Mouse (Mus musculus) embryo, embryonic 11.5 days (tissue): Measurements from ENCODE around the gene Shc1.
A peak's percentile ranks its signal among the peaks of the same experiment; 100 is the strongest.
"Not testable (repeated sequence)": the region's sequence is repeated elsewhere in the genome, so short reads cannot be mapped to it uniquely, and the experiment has no call there.

ENCODE experiments used
- DNase-seq: peaks from one replicate; pipeline ENCODE4 v3.0.0-alpha.2; 2012; ENCODE audit warnings: low read depth, low spot score

The Shc1 gene

DNA sequence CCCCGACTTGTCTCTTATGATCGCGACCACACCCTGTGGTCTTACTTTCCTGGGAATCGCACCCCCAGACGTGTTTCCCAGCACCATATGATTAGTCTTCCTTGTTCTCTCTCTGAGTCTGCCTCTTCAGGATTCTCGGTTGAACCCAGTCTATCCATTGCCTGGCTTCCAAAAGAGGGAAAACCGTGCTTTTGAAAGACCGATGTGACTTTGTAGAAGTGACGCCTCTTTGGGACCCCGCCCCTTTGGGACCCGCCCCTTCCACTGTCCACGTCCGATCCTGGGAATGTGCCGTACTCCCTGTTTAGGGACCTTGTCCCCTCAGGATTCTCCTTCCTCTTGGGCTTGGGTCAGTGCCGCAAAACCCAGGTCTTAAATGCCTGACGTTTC is 613 bp downstream of the Shc1 start:
- DNase-seq: no peak

DNA sequence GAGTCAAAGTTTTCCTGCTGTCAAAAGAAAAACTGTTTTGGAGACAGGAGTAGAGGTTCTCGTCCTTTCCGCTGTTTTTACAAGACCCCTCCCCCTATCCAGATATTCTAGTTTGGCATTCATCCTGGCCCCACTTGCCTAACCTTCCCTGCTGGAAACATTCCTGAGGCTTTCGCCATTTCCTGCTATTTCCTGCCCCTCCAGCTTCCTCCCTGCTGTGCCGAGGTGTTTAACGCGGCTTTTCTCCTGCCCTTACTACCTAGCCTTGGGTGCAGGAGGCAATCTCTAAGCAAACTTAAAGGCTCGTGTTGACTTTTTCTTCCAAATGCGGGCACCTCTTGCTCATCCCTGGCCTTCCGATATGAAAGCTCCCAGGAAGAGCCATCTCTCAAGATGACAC is 1.3 kb downstream of the Shc1 start:
- no peak for DNase-seq

DNA sequence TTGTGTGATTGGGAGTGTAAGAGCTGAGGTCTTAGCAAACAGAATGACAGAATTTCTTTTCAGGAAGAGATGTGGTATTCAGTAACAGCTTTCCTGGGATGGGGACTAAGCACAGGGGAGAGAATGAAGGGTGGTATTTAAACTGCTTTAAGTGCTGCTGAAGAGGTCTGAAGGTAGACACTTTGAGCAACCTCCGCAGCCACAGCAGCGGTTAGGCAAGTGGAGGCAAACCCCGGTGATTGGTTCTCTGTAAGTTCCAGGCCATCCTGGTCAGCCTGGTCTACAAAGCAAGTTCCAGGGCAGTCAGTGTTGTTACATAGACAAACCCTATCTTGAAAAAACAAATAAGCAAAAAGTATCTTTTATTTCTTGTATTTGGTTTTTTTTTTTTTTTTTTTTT is 1.7 kb downstream of the Shc1 start:
- DNase-seq: no peak

DNA sequence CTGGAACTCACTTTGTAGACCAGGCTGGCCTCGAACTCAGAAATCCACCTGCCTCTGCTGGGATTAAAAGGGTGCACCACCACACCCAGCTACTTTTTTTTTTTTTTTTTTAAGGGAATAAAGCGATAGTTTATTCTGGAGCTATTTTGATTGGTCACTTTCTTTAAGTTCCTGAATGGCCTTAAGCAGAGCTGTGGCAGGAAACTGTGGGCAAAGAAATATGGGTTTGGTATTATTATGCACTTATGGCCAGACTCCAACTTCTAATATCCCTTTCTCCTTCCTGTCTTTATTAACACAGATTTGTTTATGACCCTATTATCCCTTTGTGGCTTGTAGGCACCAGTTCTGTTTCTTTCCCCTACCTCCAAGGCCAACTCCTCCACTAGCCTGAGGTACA is 2.2 kb downstream of the Shc1 start:
- no peak for DNase-seq

DNA sequence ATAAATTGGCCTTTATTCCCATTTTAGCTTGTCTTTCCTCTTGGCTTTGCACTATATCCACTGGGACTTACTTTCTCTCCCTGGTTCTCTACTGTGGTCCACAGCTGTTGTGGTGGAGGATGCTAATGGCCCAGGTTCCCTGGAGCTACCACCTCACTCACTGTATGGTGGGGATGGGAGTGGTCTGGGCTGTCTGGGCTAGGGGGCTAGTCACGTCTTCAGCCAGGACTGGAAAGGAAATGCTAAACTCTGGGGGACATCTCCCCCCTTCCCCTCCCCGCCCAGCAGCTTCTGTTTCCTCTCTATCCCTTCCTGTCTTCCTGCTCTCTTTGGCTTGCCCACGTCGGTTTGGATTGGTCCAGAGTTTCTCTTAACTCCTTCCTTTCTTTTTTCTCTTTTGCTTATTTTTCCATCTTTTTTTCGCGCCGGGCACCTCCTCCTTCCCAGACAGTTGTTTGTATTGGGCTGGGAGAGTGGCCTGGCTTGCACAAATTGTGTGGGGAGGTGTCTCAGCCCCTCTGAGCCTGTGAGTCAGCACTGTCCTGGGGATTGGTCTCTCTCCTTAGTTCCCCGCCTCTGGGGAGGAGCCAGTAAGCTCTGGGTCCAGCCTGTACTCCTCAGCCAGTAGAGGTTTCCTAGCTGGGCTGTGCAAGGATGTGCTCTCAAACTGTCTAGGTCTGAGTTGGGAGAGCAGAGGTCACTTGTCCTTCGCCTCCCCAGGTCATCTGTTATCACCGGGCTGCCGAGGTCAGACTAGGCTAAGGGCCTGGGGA is 2.9 kb downstream of the Shc1 start:
- DNase-seq: no peak

DNA sequence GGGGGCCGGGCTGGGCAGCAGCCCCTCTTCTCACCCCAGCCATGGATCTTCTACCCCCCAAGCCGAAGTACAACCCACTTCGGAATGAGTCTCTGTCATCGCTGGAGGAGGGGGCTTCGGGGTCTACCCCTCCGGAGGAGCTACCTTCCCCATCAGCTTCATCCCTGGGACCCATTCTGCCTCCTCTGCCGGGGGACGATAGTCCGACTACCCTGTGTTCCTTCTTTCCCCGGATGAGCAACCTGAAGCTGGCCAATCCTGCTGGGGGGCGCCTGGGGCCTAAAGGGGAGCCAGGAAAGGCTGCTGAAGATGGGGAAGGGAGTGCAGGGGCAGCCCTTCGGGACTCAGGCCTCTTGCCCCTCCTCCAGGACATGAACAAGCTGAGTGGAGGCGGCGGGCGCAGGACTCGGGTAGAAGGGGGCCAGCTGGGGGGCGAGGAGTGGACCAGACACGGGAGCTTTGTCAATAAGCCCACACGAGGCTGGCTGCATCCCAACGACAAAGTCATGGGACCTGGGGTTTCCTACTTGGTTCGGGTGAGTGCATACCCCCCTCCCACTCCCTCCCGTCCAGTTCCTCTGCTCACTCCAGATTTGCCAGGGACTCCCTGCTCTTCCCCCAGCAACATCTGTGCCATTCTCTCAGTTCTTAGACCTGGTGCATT is 3.7 kb downstream of the Shc1 start:
- no peak for DNase-seq

DNA sequence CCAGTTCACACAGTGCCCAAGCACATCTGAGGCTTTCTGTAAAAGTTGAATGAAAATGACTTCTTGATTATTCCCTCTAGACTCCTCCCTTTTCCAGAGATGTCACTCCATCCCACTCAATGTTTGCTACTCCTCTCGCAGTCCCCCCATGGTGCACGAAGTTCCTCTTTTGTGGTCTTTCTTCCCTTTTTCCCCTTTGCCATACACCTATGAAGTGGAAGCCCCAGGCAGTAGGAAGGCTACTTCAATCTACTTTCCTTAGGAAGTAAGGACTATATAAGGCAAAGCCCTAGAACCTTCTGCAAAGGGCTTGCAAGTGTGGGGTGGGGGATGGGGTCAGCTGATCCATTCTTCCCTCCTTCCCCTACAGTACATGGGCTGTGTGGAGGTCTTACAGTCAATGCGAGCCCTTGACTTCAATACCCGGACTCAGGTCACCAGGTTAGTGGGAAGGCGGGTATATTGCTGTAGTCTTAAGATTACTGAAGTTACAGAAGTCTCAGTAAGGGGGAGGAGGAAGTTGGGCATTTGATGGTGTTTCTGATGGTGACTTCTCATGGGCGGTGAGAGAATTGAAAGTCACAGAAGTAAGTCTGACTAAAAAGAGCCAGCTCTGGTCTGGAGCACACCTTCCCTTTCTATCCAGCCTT is 4.4 kb downstream of the Shc1 start:
- no peak for DNase-seq

DNA sequence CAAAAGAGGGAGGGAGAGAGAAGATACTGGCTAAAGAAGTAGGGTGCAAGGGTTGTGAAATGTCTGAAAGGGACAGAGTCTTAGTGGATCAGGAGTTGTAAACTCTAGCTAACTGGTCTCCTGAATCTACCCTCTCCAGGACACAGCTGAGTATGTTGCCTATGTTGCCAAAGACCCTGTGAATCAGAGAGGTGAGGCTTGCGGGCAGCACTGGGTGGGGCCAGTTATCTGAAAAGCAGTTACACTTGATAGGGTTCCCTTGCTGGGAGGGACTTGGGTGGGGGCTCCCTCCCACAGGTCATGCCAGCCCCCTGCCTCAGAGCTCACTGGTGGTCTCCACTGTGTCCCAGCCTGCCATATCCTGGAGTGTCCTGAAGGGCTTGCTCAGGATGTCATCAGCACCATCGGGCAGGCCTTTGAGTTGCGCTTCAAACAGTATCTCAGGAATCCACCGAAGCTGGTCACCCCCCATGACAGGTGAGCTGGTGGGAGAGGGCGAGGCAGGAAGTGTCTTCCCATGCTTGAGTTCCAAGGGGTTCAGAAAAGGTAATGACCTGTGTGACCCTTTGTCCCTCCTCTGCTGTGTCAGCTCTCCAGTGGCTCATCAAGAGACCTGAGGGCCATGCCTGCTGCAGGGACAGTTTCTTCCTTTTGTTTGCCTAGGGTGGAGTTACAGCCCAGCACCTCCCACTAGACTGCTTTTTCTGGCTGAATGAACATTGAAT is 6.3 kb downstream of the Shc1 start:
- DNase-seq: no peak

DNA sequence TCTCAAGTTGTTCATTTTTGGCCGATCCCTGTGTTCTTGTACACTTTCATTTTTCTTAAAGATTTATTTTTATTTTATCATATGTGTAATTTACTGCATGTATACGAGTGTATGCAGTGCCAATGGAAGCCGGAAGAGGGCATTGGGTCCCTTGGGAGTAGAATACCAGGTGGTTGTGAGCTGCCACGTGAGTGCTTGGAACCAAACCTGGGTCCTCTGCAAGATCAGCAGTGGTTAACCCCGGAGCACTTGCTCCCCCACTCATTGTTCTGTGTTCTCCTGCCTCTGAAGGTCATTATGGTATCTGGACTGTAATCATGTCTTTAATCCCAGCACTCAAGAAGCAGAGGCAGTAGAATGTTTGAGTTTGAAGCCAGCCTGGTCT is 6.9 kb downstream of the Shc1 start:
- no peak for DNase-seq

DNA sequence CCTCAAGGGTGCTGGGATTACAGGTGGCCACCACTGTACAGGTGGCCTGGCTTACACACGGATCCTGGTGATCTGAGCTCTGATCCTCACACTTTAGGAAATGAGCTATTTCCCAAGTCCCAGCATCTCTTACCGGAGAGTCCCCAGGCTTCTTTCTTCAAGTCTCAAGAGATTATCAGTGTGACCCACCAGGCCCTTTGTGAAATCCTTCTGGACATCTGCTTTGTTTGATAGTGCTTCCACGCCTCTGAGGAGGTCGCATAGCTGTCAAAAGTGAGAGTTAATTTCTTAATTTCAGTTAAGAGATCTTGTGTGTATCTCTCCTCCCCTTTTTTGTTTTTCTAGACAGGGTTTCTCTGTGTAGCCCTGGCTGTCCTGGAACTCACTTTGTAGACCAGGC is 7.6 kb downstream of the Shc1 start:
- no peak for DNase-seq

DNA sequence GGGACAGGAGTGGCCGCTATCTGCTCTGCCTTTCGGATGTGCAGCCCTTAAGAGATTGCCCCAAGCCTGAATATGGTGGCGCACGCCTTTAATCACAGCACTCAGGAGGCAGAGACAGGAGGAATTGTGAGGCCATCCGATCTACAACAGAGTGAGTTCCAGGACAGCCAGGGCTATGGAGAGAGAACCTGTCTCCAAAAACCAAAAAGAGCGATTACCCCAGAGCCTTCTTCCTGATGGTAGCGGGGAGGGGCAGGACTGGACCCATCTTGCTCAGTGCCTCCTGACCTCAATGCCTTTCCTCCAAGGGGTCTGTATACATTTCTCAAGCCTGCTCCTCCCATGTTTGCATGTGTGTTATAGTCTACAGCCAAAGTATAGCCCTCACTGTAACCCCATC is 10.8 kb downstream of the Shc1 start:
- DNase-seq: not testable (repeated sequence)

DNA sequence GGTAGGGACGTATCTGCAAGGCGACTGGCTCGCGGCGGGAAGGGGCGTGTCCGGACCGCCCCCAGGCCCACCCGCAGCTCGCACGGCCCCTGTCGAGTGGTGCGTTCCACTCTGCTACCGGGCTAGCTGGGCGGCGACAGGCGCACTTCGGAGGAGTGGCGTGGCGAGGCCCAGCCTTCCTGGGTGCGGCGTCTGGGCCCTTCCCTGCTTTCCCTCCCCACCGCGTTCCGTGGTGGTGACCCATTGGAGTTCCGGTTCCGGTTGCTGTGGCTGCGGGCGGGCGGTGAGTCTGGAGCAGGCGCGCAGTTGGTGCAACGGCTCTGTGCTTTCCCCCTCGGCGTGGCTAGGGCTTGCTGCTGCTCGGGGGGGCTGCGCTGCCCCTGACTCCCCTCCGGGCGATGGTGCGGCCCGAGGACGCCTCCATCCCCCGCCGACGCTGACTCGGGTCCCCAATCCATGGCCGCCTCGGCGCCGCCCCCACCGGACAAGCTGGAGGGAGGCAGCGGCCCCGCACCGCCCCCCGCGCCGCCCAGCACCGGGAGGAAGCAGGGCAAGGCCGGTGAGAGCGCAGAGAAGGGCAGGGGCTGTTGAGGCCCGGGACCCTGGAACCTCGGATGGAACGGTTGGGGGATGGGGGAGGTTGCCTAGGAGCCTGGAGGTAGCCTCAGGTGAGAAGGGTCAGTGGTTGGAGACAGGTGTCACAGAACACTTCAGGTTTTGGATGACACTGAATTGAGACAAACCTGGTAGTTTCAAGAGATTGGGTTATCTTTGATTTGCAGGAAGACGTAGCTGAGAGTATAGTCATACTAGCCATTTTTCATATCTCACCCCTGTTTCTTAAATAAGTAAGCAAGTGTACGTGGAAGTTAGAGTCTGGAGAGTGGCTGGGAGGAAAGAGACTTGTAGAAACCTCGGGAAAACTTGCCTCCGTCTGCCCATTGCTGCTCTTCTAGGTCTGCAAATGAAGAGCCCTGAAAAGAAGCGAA is 12.2 kb downstream of the Shc1 start, which contains the start of gene Pygo2:
Gene Pygo2 (plus strand): TSS at position 44 of the 989 bp plus-strand sequence.
- peak; percentile 93 for DNase-seq

DNA sequence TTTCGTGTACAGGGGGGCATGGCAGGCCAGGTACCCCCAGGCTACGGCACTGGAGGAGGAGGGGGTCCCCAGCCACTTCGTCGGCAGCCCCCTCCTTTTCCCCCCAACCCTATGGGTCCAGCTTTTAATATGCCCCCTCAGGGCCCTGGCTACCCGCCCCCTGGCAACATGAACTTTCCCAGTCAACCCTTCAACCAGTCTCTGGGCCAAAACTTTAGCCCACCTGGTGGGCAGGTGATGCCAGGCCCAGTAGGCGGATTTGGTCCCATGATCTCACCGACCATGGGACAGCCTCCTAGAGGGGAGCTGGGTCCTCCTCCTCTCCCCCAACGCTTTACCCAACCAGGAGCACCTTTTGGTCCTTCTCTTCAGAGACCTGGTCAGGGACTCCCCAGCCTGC is 14.4 kb downstream of the Shc1 start:
- DNase-seq: no peak

DNA sequence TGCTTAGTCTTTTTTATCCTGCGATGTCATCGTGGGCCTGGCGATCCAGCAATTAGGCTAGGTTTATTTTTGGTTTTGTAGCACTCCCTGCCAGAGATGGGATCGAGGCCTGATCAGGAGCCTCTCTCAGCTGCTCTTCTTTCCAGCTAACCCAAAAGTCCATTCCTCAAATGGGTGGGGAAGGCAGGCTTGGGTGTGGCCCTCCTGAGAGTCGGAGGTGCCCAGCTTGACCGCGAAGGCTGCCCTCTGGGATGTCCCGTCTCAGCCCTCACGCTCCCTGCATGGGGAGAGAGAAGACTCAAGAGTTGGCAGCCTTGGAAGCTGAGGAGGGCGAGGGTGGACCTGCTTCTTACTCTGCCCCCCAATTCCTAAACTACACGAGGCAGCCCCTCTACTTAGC is 16.3 kb downstream of the Shc1 start:
- no peak for DNase-seq

DNA sequence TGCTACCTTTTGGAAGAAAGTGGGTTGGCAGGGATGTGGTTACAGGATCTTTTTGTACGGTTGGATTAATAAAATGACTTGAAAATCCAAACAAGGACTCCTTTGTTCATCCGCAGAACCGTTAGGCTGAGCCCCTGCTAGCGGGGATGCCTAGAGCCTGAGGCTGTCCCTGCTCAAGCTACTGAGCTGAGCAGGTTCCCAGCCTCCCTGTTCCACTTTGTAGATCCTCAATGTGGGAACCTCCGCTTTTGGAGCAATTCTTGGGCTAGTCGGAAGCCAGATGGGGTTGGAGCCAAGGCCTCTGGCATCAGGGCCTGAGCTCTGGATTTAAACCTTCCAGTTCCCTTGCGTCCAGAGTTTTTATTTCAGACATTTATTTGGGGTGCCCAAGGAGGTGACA is 16.8 kb downstream of the Shc1 start:
- no peak for DNase-seq

DNA sequence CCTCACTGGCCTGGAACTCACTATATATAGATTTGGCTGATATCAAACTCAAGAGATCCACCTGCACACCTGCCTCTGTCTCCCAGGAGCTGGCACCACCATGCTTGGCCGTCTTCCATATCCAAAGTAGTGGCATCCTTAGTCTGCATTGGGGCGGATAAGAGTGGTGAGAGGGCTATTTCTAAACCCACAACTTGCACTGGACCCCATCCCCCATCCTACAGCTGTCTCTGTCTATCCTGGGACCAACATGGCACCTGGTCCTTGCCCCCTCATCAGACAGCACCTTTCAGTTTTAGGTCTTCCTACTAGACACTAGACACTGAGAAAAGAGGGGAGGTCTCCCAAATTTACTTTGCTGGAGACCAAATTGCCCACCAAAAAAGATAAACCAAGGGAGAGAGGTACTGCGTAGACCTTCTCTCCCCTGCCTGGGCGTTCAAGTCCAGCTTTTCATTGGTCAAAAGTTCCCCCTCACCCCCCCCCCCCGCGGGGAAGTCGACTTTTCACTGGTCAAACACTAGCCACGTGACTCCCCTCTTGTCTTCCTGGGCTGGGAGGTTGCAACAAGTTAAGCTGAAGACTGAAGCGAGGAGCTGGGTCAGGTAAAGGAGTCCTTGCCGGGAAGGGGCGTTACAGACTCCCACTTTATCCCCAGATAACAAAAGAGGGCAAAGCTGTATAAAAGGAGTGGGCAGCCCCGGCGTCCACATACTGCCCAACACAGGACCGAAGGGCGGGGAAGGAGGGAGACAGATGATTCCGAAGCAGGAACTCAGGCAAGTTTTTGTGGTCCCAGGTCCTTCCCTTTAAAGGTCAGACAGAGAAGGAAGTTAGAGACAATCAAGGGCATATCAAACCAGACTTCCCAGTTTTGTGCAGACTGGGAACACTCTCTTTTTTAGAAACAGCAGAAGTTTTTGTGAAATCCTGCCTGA is 18.2 kb downstream of the Shc1 start, which contains the start of gene Pbxip1:
Gene Pbxip1 (plus strand): TSS at position 531 of the 938 bp plus-strand sequence.
- peak; percentile 75 for DNase-seq

DNA sequence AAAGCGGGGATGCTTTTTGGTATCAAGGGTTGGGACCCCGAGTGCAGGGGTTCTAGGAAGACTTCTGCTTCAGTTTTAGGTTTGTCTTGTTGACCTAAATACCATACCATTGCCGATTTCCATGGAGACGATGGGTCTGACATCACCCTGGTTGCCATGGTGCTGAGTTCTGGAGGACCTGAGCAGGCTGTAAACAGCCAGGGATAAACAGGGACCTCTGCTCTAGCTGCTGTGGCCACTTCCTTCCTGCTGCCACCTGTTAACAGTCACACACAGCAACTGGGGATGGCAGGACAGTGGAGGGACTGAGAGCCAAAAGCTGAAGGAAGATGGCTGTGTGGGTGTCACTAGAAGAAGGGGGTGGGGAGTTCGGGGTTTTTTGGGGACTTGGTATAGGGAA is 19.0 kb downstream of the Shc1 start:
- DNase-seq: no peak

DNA sequence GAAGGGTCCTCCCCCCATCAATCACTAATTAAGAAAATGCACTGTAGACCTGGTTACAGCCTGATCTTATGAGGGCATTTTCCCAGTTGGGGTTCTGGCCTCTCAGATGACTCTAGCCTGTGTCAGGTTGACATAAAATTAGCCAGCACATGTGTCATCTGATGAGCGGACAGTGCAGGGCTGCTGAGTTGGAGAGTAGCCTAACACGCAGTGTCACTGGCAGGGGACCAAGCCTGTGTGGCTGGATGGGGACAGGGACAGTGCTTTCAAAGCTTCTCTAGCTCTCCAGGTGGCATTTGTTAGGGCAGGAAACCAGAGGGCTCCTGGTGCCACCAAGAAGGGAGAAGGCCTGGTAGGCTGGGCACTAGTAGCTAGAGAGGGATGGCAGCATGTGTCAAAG is 22.4 kb downstream of the Shc1 start:
- DNase-seq: no peak

DNA sequence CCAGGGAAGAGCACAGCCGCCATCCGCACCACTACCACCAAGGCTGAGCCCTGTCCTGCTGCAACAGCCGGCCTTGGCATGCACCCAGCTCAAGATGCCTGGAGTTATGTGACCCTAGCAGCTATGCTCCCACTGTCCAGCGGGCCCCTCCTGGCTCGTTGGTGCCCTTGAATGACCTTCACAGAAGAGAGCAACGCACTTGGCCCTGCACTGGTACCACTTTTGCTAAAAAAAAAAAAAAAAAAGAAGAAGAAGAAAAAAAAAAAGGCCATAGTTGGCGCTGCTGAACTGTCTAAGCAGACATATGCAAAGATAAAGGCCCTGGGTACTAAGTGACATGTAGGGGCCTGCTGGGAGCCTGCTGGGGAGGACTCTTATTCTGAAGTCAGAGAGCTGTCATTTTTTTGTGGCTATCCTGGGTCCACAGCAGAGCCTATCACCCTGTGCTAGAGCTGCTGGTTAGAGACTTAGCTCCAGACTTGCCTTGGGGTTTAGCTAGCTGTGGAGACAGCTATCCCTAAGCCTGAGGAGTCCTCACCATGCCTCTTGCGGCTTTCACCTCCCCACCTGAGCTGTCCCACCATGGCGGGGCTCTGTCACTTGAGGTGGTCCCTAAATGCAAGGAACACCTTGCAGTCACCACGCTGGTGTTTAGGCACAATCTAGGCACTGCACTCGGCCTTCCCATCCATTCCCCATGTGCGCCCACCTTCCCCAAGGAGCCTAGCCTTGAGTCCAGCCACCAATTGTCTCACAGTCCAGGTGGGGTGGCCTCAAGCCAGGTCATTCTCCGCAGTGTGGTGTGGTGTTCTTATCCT is 30.7 kb downstream of the Shc1 start:
- DNase-seq: no peak
